In the genomic region with DNA sequence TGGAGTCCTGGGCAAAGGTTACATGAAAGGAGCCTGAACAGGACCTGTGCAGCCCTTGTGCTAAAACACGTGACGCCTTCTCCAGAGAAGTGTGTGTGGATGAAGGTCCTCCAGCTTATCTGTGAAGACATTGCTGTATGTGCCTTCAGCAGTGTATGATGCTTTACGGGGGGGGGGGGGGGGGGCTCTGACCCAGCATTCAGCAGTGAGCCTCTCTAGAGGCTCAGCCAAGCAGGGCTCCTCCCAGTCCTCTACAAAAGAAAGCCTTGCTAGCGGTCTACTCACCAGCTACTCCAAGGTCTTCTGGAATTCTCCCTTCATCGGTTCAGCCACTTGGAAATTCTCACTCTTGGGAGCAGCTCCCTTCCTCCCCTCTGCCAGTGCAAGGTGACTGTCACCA, we compare ENCODE assay signal across 22 mouse cellular contexts. TPM values are rescaled to one million over a fixed set of nuclear protein-coding genes. Genes with fewer than 3 reads are reported as not detected.
"Had no signal": no experiment of that assay in that cellular context is flagged by ENCODE, and none has a peak within 500 bp of the region (broad histone marks: within the 10 kb centered on the region; RNA-seq: fewer than 3 reads in every experiment).

No protein-coding gene starts in this region.

RNA-seq across cellular contexts. Expression of a gene that starts 6.9 kb away (rescaled TPM):
- total RNA-seq: gastrocnemius, adult 2 months; gastrocnemius, postnatal 10 days; gastrocnemius, postnatal 25 days; granulocyte monocyte progenitor cell, adult 5-6 weeks; heart, postnatal 25 days; heart, postnatal 4 days; liver, adult 2 months had no signal
- polyA plus RNA-seq: heart, embryonic 14.5 days; hindbrain, embryonic 10.5 days; inflammation-experienced regulatory T-cells, adult 6 months; liver, adult 2 months had no signal

RNA-seq across cellular contexts. Expression of a gene that starts 9.8 kb away (rescaled TPM):
- total RNA-seq: gastrocnemius, adult 2 months; gastrocnemius, postnatal 10 days; gastrocnemius, postnatal 25 days; granulocyte monocyte progenitor cell, adult 5-6 weeks; heart, adult 2 months; heart, postnatal 10 days; heart, postnatal 25 days; heart, postnatal 4 days; layer of hippocampus, adult 2 months; liver, adult 2 months had no signal
- polyA plus RNA-seq: heart, adult 2 months; heart, embryonic 14.5 days; heart, embryonic 16.5 days; hindbrain, embryonic 10.5 days; inflammation-experienced regulatory T-cells, adult 6 months; intestine, embryonic 15.5 days; intestine, postnatal 0 days; kidney, embryonic 14.5 days; kidney, embryonic 16.5 days; limb, embryonic 10.5 days; limb, embryonic 12.5 days; liver, adult 2 months had no signal

RNA-seq across cellular contexts. Expression of a gene that starts 10.5 kb away (rescaled TPM):
- total RNA-seq: gastrocnemius, postnatal 4 days; granulocyte monocyte progenitor cell, adult 5-6 weeks; liver, adult 2 months had no signal
- polyA plus RNA-seq: inflammation-experienced regulatory T-cells, adult 6 months; limb, embryonic 12.5 days; limb, embryonic 14.5 days; liver, adult 2 months had no signal

RNA-seq across cellular contexts. Expression of a gene that starts 53.0 kb away (rescaled TPM):
- polyA plus RNA-seq: inflammation-experienced regulatory T-cells, adult 6 months; limb, embryonic 10.5 days had no signal
